Mouse (Mus musculus) G1E-ER4 (cell line): ENCODE results near the gene Otop3. TPM values are rescaled to one million over a fixed set of nuclear protein-coding genes. Genes with fewer than 3 reads are reported as not detected.

Experiments used
- GATA1 ChIP-seq: IDR thresholded peaks from one replicate; pipeline ENCODE4 v1.8.0; 2012; ENCODE audit warnings: low read length, inconsistent platforms
- polyA plus RNA-seq: library from polyadenylated mRNA; stranded (reverse); fragments of >175 nt; gene quantifications from 2 replicates; pipeline ENCODE4 v1.2.3, GENCODE M21; 2012

Otop3 gene
- polyA plus RNA-seq, 1 experiment, result not detected

DNA sequence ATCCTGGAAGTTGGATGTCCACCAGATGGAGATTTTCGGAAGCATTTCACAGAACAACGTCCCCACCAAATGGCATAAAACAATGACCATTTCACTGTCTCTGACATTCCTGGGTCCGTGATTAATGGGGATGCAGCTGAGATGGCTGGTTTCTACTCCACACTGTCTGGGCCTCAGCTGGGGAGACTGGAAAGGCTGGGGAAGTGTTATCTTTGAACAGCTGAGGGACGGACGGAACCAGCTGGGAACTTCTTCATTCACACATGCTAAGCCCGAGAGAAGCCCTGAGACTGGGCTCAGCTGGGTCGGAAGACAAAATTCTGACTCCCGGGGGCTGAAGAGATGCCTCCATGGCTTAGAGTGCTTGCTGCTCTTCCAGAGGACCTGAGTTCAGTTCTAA, 36.8 kb downstream of the Otop3 start:
- no peak for TF ChIP-seq GATA1

DNA sequence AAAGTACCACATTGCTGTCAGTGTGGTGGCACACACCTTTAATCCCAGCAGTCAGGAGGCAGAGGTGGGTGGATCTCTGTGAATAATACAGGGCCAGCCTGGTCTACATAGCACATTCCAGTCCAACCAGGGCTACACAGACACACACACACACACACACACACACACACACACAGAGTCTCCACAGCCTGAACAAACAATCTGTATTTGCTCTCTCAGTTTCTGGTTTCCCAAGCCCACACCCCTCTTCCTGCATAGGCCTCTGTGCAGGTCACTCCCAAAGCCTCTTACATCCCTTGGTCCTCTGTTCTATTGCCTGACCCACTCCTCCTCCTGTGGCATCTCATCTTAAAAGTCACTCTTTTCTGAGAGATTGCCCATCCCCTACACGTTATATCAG, 37.5 kb downstream of the Otop3 start:
- TF ChIP-seq GATA1, result no peak

DNA sequence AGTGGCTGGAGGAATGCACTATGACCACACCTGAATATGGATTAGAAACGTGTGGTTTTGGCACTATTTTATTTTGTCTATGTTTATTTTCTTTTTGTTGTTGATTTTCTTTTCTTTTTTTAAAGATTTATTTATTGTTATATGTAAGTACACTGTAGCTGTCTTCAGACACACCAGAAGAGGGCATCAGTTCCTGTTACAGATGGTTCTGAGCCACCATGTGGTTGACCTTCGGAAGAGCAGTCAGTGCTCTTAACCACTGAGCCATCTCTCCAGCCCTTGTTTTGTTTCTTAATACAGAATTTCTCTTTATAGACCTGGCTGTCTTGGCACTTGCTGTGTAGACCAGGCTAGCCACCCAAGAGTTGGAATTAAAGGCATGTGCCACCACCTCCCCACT, 38.2 kb downstream of the Otop3 start:
- TF ChIP-seq GATA1, result no peak

DNA sequence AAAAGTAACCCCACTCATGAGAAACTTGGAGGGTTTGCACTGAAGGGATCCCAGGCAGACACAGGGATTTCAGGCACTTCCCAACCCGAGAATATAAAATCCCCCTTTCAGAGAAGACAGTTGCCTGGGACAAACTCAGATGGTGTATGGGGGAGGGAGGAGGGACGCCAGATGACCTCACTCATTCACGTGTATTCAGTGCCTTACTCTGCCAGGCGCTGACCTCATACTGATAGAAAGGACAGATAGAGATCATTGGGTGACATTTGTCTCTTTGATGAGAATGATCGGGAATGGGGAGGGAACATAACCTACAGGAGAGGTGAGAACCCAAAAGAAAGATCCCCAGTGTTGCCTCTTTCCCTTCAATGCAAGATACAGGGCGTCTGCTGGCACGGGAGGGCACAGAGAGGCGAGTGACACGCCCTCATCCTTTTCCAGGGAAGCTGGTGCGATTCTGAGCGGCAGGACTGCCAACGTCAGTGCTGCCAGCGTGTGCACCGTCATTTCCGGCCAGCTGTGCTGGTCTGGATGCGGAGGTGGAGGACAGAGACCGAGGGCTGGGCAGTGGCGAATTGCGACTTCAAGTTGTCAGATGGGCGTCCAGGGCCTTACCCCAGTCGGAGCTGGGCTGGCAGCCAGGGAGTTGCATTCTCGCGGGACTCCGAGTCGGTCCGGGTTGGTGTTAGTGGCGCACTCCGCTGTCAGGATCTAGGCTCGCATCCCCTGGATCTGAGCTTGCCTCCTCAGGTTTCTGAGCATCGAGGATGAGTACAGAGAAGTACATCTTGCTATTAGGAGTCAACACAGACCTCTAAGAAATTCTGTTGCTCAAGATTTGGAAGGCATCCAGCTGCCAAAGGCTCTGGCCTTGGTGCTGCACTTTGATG, 39.5 kb downstream of the Otop3 start:
- no peak for TF ChIP-seq GATA1

DNA sequence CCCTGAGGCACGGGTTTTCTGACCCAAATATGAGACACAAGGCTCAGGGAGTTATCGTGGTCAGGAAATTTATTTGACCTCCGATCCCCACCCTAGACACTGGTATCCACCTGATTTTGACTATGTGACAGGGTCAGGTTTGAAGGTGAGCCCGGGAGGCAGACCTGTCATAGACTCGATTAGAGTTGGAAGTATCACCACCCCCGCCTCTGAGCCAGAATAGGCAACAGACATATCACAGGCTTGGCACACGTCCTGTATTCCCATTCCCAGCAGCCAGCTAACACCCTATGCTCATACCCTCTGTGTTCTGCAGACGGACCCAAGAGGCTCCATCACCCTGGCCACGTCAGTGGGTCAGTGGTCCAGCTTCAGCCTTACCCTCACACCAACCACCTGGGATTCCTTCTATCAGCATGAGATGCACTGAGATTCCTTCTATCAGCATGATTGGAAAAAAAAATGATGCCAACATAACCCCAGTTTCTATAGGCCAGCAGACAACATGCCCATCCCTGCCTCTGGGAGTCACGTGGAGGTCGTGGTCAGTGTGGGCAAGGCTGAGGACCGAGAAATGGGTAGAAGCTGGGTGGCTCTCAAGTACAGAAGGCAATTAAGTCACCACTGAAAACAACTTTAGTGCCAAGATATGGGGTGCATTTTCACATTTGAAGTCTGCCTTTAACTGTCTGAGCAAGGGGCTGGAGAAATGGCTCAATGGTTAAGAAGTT, 40.3 kb downstream of the Otop3 start:
- no peak for TF ChIP-seq GATA1

DNA sequence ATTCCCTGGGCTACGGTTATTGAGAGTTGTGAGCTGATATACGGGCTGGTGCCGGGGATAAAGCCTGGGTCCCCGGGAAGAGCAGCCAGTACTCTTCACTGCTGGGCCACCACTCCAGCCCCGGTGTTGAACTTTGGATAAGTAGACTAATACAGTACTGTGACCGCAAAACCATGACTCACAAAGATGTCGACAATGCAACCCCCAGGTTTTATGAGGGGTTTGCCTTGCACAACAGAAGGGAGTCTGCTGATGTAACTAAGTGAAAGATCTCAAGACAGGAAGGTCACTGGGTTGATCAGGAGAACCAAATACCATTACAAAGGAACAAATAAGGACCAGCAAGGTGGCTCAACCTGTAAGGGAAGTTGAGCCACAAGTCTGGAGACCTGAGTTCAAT, 42.2 kb downstream of the Otop3 start:
- no peak for TF ChIP-seq GATA1

DNA sequence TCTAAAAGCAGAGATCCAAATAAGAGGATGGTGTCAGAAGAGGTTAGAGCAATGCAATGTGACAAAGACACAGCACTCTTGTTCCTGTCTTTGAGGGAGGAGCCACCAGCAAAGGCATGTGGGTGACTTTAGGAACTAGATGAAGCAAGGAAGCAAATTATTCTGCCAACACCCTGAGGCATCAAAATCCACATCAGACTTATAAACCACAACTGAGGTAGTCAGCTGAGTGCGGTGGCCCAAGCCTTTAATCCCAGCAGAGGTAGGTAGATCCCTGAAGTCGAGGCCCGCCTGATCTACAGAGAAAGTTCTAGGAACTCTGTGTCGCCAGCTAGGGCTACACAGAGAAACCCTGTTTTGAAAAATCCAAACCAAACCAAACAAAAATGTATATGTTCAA, 42.7 kb downstream of the Otop3 start:
- no peak for TF ChIP-seq GATA1

DNA sequence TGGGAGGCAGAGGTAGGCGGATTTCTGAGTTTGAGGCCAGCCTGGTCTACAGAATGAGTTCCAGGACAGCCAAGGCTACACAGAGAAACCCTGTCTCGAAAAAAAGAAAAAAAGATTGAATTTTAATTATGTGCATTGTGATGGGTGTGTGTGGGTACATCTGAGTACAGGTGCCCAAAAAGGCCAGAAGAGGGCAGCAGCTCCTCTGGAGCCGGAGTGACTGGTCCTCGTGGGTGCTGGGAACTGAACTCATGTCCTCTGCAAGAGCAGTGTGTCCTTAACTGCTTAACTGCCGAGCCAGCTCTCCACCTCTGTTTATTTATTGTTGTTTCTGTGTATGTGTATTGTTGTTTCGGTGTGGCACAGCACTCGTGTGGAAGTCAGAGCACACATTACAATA, 43.3 kb downstream of the Otop3 start:
- no peak for TF ChIP-seq GATA1

DNA sequence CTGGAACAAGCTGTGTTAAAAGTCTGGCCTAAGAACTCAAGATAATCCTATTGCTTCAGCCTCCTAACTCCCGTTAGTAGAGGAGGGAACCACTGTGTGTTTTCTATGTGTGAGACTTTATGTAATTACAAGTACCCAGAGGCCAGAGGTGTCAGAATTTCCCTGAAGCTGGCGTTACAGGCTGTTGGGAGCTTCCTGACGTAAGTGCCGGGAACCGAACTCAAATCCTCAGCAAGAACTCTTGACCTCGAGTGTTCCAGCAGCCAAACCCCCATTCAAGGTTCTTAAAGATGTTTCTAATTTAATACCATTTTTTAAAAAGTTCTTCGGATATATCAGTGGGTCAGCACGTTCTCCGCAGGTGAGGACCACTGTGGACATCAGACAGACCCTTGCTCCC, 46.7 kb downstream of the Otop3 start:
- no peak for TF ChIP-seq GATA1

DNA sequence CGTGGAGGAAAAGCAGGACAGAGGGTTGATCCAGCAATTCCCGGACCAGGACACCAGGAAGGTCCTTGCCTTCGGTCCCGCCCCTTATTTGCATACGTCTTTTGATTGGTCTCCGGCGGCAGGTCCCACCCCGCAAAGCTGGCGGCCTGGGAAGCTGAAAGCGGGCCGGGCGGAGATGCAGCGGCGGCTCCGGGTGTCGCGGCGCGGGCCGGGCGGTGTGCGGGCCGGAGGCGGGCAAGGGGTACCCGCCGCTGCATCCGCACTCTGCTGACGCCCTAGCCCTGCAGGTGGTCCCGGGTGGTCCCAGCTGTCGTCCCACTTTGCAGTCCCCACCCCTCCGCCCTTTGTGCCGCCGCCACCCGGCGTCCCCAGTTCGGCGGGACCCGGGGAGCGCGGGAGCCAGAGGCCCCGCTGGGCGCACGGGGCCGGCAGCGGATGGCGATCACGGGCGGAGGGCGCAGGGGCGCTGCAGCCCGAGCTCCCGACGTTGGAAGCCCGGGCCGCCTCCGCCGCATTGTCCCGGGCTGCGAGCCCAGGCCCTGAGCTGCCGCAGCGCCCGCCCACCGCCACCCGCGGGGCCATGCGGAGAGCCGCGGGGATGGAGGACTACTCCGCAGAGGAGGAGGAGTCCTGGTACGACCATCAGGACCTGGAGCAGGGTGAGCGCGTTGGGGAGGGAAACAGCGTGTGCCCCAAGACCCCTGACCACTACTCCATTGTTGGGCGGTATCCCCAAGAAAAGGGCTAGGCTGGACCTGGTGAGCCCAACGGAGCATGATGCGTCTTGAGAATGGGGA, 47.4 kb downstream of the Otop3 start, which contains the start of gene Cdr2l:
Cdr2l (plus strand) TSS at position 174 of the 797 bp plus-strand sequence.
- TF ChIP-seq GATA1, result no peak

DNA sequence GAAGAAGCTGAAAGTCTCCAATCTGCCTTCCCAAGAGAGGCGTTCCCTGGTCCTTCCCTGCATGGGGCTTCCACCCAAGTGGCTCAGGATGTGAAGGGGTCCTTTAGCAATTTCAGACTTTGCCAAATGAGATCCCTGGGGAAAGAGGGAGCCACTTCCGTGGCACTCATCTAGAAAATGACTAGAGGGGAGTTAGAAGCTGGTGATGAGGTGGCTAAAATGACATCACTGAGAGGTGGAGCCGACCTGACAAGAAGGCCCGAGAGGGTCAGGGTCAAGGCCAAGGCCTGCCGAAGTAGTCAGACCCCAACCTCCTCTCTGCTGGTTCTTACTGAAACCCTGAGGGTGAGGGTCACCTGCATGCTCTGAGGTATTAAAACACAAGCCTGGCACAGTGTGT, 48.4 kb downstream of the Otop3 start:
- no peak for TF ChIP-seq GATA1

DNA sequence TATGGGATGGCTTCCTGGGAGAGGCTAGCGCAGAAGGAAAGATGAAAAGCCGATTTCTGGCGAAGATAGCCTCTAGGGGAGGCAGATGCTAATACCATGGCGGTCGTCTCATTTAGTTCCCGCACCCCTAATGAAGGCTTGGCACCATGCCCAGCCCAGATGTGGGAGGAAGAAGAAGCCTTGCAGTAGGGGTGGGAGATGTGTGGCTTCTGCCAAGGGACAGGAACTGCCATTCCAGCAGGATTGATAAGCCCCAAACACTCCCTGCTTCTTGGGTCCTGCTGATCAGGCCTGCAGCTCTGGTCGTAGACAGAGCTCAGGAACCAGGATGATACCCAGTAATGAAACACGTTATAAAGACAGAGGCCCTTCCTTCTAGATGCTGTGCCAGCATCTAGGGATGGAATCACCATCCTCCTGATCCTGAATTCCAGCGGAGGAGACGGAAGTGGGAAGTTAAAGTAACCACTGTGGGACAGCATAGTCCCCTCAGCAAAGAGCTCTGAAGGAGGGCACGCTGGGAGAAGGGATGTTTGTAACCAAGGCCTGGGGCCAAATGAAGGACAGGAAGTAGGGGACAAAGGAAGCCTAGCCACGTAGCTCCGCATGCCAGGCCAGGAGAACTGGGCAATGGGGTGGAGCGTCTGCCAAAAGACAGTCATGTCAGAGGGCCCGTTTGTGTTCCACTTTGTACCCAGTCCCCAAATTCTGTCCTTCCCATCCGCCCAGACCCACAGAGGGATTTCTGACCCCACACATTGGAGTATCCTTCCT, 49.4 kb downstream of the Otop3 start:
- no peak for TF ChIP-seq GATA1

DNA sequence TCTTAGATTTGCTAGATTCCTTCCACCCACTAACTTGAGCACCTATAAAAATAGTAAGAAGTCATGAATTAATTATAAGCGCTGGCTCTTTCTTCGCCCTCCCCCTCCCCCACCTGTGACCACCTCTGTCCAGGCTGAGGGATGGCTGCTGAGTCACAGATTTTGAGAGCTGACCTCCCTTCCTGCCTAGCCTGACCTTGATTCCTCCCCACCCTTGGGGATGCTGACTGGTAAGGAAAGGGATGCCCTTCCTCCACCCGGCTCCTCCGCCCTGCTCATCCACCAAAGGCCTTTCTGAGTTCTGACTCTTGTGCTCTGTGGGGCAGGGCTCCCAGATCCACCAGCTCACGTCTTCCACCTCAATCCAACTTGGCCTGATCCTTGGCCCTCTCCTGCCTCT, 50.1 kb downstream of the Otop3 start:
- TF ChIP-seq GATA1, result no peak

DNA sequence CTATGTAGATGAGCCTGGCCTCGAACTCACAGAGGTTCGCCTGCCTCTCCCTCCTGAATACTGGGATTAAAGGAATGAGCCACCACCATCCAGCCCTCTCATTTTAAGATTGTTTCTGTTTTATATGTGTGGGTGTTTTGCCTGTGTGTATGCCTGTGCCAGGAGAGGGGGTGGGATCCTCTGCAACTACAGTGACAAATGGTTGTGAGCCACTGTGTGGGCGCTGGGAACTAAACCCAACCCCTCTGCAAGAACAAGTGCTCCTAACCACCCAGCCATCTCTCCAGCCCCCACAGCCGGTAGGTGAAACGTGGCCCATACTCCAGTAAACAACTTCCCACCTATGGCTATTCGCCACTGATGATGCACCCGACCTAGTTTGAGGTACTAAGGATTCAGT, 56.8 kb downstream of the Otop3 start:
- no peak for TF ChIP-seq GATA1

DNA sequence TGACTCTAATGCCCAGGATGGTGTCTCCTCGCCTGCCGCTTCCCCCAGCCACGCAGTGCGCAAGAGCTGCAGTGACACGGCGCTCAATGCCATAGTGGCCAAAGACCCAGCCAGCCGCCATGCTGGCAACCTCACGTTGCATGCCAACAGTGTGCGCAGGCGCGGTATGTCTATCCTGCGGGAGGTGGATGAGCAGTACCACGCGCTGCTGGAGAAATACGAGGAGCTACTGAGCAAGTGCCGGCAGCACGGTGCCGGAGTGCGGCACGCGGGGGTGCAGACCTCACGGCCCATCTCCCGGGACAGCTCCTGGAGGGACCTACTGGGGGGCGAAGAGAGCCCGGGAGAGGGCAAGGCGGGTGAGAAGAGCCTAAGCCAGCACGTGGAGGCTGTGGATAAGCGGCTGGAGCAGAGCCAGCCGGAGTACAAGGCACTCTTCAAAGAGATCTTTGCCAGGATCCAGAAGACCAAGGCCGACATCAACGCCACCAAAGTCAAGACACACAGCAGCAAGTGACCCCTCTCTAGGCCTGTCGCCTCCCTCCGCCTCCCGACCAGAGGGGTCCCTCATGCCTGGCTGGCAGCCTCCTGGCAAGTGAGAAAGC, 59.3 kb downstream of the Otop3 start:
- no peak for TF ChIP-seq GATA1

Other genes starting within 250 kb of the Otop3 start
- 1.3 and 1.4 TPM in 2 replicates for gene Rab37, start 243.3 kb upstream of the Otop3 start, polyA plus RNA-seq
- gene Cd300lf, start 200.7 kb upstream of the Otop3 start, polyA plus RNA-seq, result not detected in 2 replicates
- 237 and 268 TPM in 2 replicates for gene Slc9a3r1, start 171.4 kb upstream of the Otop3 start, polyA plus RNA-seq
- gene Tmem104, start 147.2 kb upstream of the Otop3 start, polyA plus RNA-seq, result 19.0 and 20.7 TPM in 2 replicates
- 33.7 and 35.0 TPM in 2 replicates for gene Nat9, start 146.9 kb upstream of the Otop3 start, polyA plus RNA-seq
- gene Grin2c, start 67.5 kb upstream of the Otop3 start, polyA plus RNA-seq, result not detected in 2 replicates
- 43.5 and 49.9 TPM in 2 replicates for gene Fdxr, start 57.7 kb upstream of the Otop3 start, polyA plus RNA-seq
- gene Fads6, start 37.1 kb upstream of the Otop3 start, polyA plus RNA-seq, result not detected in 2 replicates
- gene Otop2, start 27.6 kb upstream of the Otop3 start, polyA plus RNA-seq, result not detected in 2 replicates
- not detected in 2 replicates for gene Ush1g, start 12.7 kb upstream of the Otop3 start, polyA plus RNA-seq
- not detected in 2 replicates for gene Hid1, start 33.0 kb downstream of the Otop3 start, polyA plus RNA-seq
- not detected in 2 replicates for gene Cdr2l, start 47.2 kb downstream of the Otop3 start, polyA plus RNA-seq
- gene Mrpl58, start 69.0 kb downstream of the Otop3 start, polyA plus RNA-seq, result 63.1 and 82.2 TPM in 2 replicates
- gene Atp5h, start 85.2 kb downstream of the Otop3 start, polyA plus RNA-seq, result 69.9 and 151 TPM in 2 replicates
- 21.0 and 30.9 TPM in 2 replicates for gene Kctd2, start 85.4 kb downstream of the Otop3 start, polyA plus RNA-seq
- gene Trim80, start 105.8 kb downstream of the Otop3 start, polyA plus RNA-seq, result not detected in 2 replicates
- not detected in 2 replicates for gene Slc16a5, start 127.7 kb downstream of the Otop3 start, polyA plus RNA-seq
- 22.5 and 23.0 TPM in 2 replicates for gene Armc7, start 140.9 kb downstream of the Otop3 start, polyA plus RNA-seq
- 142 and 157 TPM in 2 replicates for gene Nt5c, start 157.1 kb downstream of the Otop3 start, polyA plus RNA-seq
- 254 and 306 TPM in 2 replicates for gene Jpt1, start 179.7 kb downstream of the Otop3 start, polyA plus RNA-seq
- 337 and 347 TPM in 2 replicates for gene Sumo2, start 201.5 kb downstream of the Otop3 start, polyA plus RNA-seq
- 55.2 and 57.4 TPM in 2 replicates for gene Nup85, start 229.7 kb downstream of the Otop3 start, polyA plus RNA-seq